ENCODE assay signal across 9 mouse cellular contexts in the genomic region with DNA sequence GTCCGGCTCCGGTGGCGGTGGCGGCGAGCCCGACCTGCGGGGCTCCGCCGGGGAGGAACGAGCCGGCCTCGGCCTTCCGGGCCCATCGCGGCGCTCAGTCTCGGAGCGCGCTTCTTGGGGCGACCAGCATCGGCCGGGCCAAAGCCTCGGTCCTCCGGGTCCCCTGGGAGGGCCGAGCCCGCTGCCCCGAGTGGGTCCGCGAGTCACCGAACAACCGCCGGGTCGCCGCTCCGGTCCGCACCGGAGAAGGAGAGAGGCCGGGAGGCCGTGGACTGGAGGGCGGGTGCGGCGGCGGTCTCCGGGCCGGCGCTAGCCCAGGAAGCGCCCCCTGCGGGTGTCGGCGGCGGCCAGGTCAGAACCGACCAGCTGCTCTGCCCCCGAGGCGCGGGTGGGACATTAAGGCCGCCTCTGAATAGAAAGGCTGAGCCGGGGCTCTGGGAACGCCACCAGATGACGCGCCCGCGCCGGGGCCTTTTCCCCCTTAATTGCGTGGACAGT. TPM values are rescaled to one million over a fixed set of nuclear protein-coding genes. Genes with fewer than 3 reads are reported as not detected.
DNase-seq lines count a peak whose midpoint lies in the region; ATAC-seq and TF ChIP-seq lines count a peak whose summit lies in the region.
"Had no signal": no experiment of that assay in that cellular context is flagged by ENCODE, and none has a peak within 500 bp of the region (broad histone marks: within the 10 kb centered on the region; RNA-seq: fewer than 3 reads in every experiment).

No protein-coding gene starts in this region.

- no peak overlapping the region for H3K27ac ChIP-seq in lung, embryonic 14.5 days (ENCODE audit: low read depth)
- no peak overlapping the region for H3K27ac ChIP-seq in liver, embryonic 11.5 days (ENCODE audit: low read depth, low read length)
- no peak overlapping the region for H3K27ac ChIP-seq in stomach, embryonic 14.5 days (ENCODE audit: low read length)
- H3K27ac ChIP-seq: macrophage had no signal

- H3K9me3 ChIP-seq in lung, embryonic 14.5 days (ENCODE audit: low read depth, low read length): no peaks in the 10 kb centered on the region
- no peaks in the 10 kb centered on the region for H3K9me3 ChIP-seq in liver, embryonic 11.5 days (ENCODE audit: control insufficient read depth, low read length)
- no peaks in the 10 kb centered on the region for H3K9me3 ChIP-seq in stomach, embryonic 14.5 days (ENCODE audit: control insufficient read depth, low read depth, low read length)

- peaks cover 95% of the 10 kb centered on the region for H3K27me3 ChIP-seq in lung, embryonic 14.5 days (ENCODE audit: insufficient read depth, low read length)
- H3K27me3 ChIP-seq in liver, embryonic 11.5 days (replicated peaks; ENCODE audit: control insufficient read depth, insufficient read depth, low read length): peaks cover 91% of the 10 kb centered on the region
- H3K27me3 ChIP-seq in stomach, embryonic 14.5 days (ENCODE audit: control insufficient read depth, insufficient read depth, low read length): peaks cover 59% of the 10 kb centered on the region

- peak overlapping the region; percentile 75 for H3K4me2 ChIP-seq in lung, embryonic 14.5 days
- peak overlapping the region; percentile 73 for H3K4me2 ChIP-seq in liver, embryonic 11.5 days
- H3K4me2 ChIP-seq in stomach, embryonic 14.5 days (replicated peaks; ENCODE audit: low read depth, low read length): peak overlapping the region; percentile 76

- DNase-seq in lung, embryonic 14.5 days: peak; percentile 47
- DNase-seq in lung, postnatal 36 days: no peak
- peak; percentile 79 for DNase-seq in embryo, embryonic 11 days
- DNase-seq in heart, postnatal 4 days: peak; percentile 33
- DNase-seq in liver, embryonic 11.5 days (ENCODE audit: low spot score): peak; percentile 49
- no peak for DNase-seq in left cerebral cortex, adult 11 months (ENCODE audit: low spot score)
- DNase-seq in layer of hippocampus, adult 8-10 months (ENCODE audit: low spot score in 2 of 2): no peak

- no peaks in the 10 kb centered on the region for H3K4me1 ChIP-seq in lung, embryonic 14.5 days (ENCODE audit: insufficient read depth)
- no peaks in the 10 kb centered on the region for H3K4me1 ChIP-seq in liver, embryonic 11.5 days (replicated peaks; ENCODE audit: control insufficient read depth, insufficient read depth, low read length)
- H3K4me1 ChIP-seq in stomach, embryonic 14.5 days (ENCODE audit: control insufficient read depth, insufficient read depth, low read length): 0 out of 2 replicates have a peak, but pooled peaks cover 6% of the 10 kb centered on the region

- H3K4me3 ChIP-seq in lung, embryonic 14.5 days (ENCODE audit: low read depth, low read length): peak overlapping the region; percentile 44
- peak overlapping the region; percentile 49 for H3K4me3 ChIP-seq in liver, embryonic 11.5 days (ENCODE audit: low read depth, low read length)
- peak overlapping the region; percentile 41 for H3K4me3 ChIP-seq in stomach, embryonic 14.5 days (ENCODE audit: low read depth, low read length)

- H3K36me3 ChIP-seq in lung, embryonic 14.5 days (ENCODE audit: insufficient read depth): no peaks in the 10 kb centered on the region
- no peaks in the 10 kb centered on the region for H3K36me3 ChIP-seq in liver, embryonic 11.5 days (ENCODE audit: control insufficient read depth, insufficient read depth, low read length)
- no peaks in the 10 kb centered on the region for H3K36me3 ChIP-seq in stomach, embryonic 14.5 days (ENCODE audit: control insufficient read depth, insufficient read depth, low read length)

- WGBS in lung, embryonic 14.5 days: under 1% methylated on average over 43 of the region's 64 CpGs
- WGBS in liver, embryonic 11.5 days: under 1% methylated on average over 56 of the region's 64 CpGs
- WGBS in stomach, embryonic 14.5 days: under 1% methylated on average over 63 of the region's 64 CpGs

- TF ChIP-seq CTCF in lung, embryonic 14.5 days (IDR thresholded peaks at IDR 0.05; ENCODE audit: low read depth): no peak

- peak; percentile 61; the same call in 1 of the 2 replicates for ATAC-seq in lung, embryonic 14.5 days (ENCODE audit: insufficient read depth)
- ATAC-seq in liver, embryonic 11.5 days (replicated peaks; ENCODE audit: low FRiP score): peak; percentile 53; the same call in 1 of the 2 replicates
- peak; percentile 25; the same call in 1 of the 2 replicates for ATAC-seq in stomach, embryonic 14.5 days (ENCODE audit: insufficient number of reproducible peaks, insufficient read depth, low FRiP score, low read depth)

- H3K9ac ChIP-seq in lung, embryonic 14.5 days: peak overlapping the region; percentile 9; the same call in 1 of the 2 replicates
- H3K9ac ChIP-seq in liver, embryonic 11.5 days (ENCODE audit: low read depth, low read length): no peak overlapping the region
- no peak overlapping the region for H3K9ac ChIP-seq in stomach, embryonic 14.5 days (replicated peaks; ENCODE audit: low read depth, low read length)

RNA-seq across cellular contexts. Expression of a gene that starts 3.0 kb away (rescaled TPM):
- not detected in 2 replicates for polyA plus RNA-seq in lung, embryonic 14.5 days (2014; fragmentation: Nextera tagmentation; extraction: Ambion mirVana)
- not detected for total RNA-seq in heart, postnatal 4 days (2021)
- 0.08 TPM in 1 of 2 replicates, not detected in the other for polyA plus RNA-seq in liver, embryonic 11.5 days (2014; fragmentation: Nextera tagmentation; extraction: Ambion mirVana)
- polyA plus RNA-seq in stomach, embryonic 14.5 days (2014; fragmentation: Nextera tagmentation; extraction: Ambion mirVana): not detected in 2 replicates
- not detected for total RNA-seq in layer of hippocampus, adult 8-10 months (2022)
- polyA plus RNA-seq: macrophage had no signal

RNA-seq across cellular contexts. Expression of a gene that starts 38.7 kb away (rescaled TPM):
- polyA plus RNA-seq in lung, embryonic 14.5 days (2014; fragmentation: Nextera tagmentation; extraction: Ambion mirVana): 46.8 and 51.1 TPM in 2 replicates
- 10 to 100 TPM; 17.5 to 18.5 TPM for total RNA-seq in heart, postnatal 4 days (2021)
- polyA plus RNA-seq in liver, embryonic 11.5 days (2014; fragmentation: Nextera tagmentation; extraction: Ambion mirVana): 38.8 and 41.6 TPM in 2 replicates
- 46.7 and 49.7 TPM in 2 replicates for polyA plus RNA-seq in stomach, embryonic 14.5 days (2014; fragmentation: Nextera tagmentation; extraction: Ambion mirVana)
- 10 to 100 TPM; 30.5 to 39.4 (median 37.1) TPM for total RNA-seq in layer of hippocampus, adult 8-10 months (2022)

Comparison
In these comparisons a context has a peak if more than half of its experiments do, and no peak if none do; other contexts are left out.
1. DNase-seq: peak in lung, embryonic 14.5 days (single experiment), embryo, embryonic 11 days (single experiment), heart, postnatal 4 days (single experiment) and liver, embryonic 11.5 days (single experiment); none in lung, postnatal 36 days (single experiment), left cerebral cortex, adult 11 months (single experiment) and layer of hippocampus, adult 8-10 months (0 of 2).
2. Peak in every context shown above with its lines, with median percentiles within 50 percentile points of each other: ATAC-seq, H3K4me2 ChIP-seq and H3K4me3 ChIP-seq.